Mouse (Mus musculus): ENCODE data around the gene Acsm3. TPM values are rescaled to one million over a fixed set of nuclear protein-coding genes. Genes with fewer than 3 reads are reported as not detected.
"Not testable (repeated sequence)": the region's sequence is repeated elsewhere in the genome, so short reads cannot be mapped to it uniquely, and the experiment has no call there.

The Acsm3 gene
- 0.17 and 0.84 TPM in 2 replicates for polyA plus RNA-seq (2014; fragmentation: Nextera tagmentation; extraction: Ambion mirVana)

GRCm38 (mm10) chr7:119760527-119760951 is at the start of gene Acsm3:
Acsm3 (plus strand) TSS chr7:119760923.
- Histone ChIP-seq H3K4me2 (ENCODE audit: low read depth, low read length, severe bottlenecking) (no peak within 1 kb of the TSS), H3K36me3 (ENCODE audit: control insufficient read depth, insufficient read depth, low read length) (no peaks in the 10 kb centered on the region), H3K4me1 (replicated peaks; ENCODE audit: control insufficient read depth, insufficient read depth, low read length) (no peaks in the 10 kb centered on the region), H3K27ac (ENCODE audit: low read depth, low read length) (no peak within 1 kb of the TSS), H3K27me3 (ENCODE audit: control insufficient read depth, insufficient read depth, low read length) (no peaks in the 10 kb centered on the region), H3K4me3 (ENCODE audit: low read depth, low read length) (no peak within 1 kb of the TSS), H3K9ac (ENCODE audit: low read length) (no peak within 1 kb of the TSS), H3K9me3 (ENCODE audit: control insufficient read depth, low read length) (no peaks in the 10 kb centered on the region)
- ATAC-seq (replicated peaks; ENCODE audit: low FRiP score) = no peak
- DNase-seq (ENCODE audit: low spot score) = no peak
- WGBS = 87% methylated on average over 11 of the region's 11 CpGs

- H3K27me3 ChIP-seq (ENCODE audit: control insufficient read depth, insufficient read depth, low read length) = no peaks in the 10 kb centered on the region
- ATAC-seq (replicated peaks; ENCODE audit: low FRiP score) = no peak
- DNase-seq (ENCODE audit: low spot score) = no peak
- H3K4me3 ChIP-seq (ENCODE audit: low read depth, low read length) = no peak overlapping the region
- WGBS = 93% methylated on average over 7 of the region's 7 CpGs
- no peaks in the 10 kb centered on the region for H3K4me1 ChIP-seq (replicated peaks; ENCODE audit: control insufficient read depth, insufficient read depth, low read length)
- peaks cover 10% of the 10 kb centered on the region; the same call in 1 of the 2 replicates for H3K36me3 ChIP-seq (ENCODE audit: control insufficient read depth, insufficient read depth, low read length)
- no peak overlapping the region for H3K4me2 ChIP-seq (ENCODE audit: low read depth, low read length, severe bottlenecking)
- no peak overlapping the region for H3K27ac ChIP-seq (ENCODE audit: low read depth, low read length)
- H3K9ac ChIP-seq (ENCODE audit: low read length) = no peak overlapping the region
- no peaks in the 10 kb centered on the region for H3K9me3 ChIP-seq (ENCODE audit: control insufficient read depth, low read length)
Measured at GRCm38 (mm10) chr7:119714111-119714510, 46.6 kb upstream of the Acsm3 start.

GRCm38 (mm10) chr7:119720253-119720946 is 40.3 kb upstream of the Acsm3 start, which contains the start of gene Thumpd1:
Thumpd1 (minus strand) TSS chr7:119720798.
- Histone ChIP-seq H3K9me3 (ENCODE audit: control insufficient read depth, low read length) (no peaks in the 10 kb centered on the region), H3K4me3 (ENCODE audit: low read depth, low read length) (peak within 1 kb of the TSS; percentile 93), H3K27ac (ENCODE audit: low read depth, low read length) (no peak within 1 kb of the TSS), H3K36me3 (ENCODE audit: control insufficient read depth, insufficient read depth, low read length) (peaks cover 10% of the 10 kb centered on the region; the same call in 1 of the 2 replicates), H3K27me3 (ENCODE audit: control insufficient read depth, insufficient read depth, low read length) (no peaks in the 10 kb centered on the region), H3K9ac (ENCODE audit: low read length) (peak within 1 kb of the TSS; percentile 84), H3K4me1 (replicated peaks; ENCODE audit: control insufficient read depth, insufficient read depth, low read length) (0 out of 2 replicates have a peak, but pooled peaks cover 2% of the 10 kb centered on the region), H3K4me2 (ENCODE audit: low read depth, low read length, severe bottlenecking) (peak within 1 kb of the TSS; percentile 74)
- WGBS = under 1% methylated on average over 60 of the region's 60 CpGs
- DNase-seq (ENCODE audit: low spot score) (peak; percentile 96), ATAC-seq (replicated peaks; ENCODE audit: low FRiP score) (peak; percentile 96)

- Histone ChIP-seq H3K4me3 (ENCODE audit: low read depth, low read length) (peak overlapping the region; percentile 93), H3K36me3 (ENCODE audit: control insufficient read depth, insufficient read depth, low read length) (peaks cover 6% of the 10 kb centered on the region; the same call in 1 of the 2 replicates), H3K9me3 (ENCODE audit: control insufficient read depth, low read length) (no peaks in the 10 kb centered on the region), H3K27me3 (ENCODE audit: control insufficient read depth, insufficient read depth, low read length) (no peaks in the 10 kb centered on the region), H3K4me2 (ENCODE audit: low read depth, low read length, severe bottlenecking) (peak overlapping the region; percentile 74), H3K4me1 (replicated peaks; ENCODE audit: control insufficient read depth, insufficient read depth, low read length) (0 out of 2 replicates have a peak, but pooled peaks cover 2% of the 10 kb centered on the region), H3K27ac (ENCODE audit: low read depth, low read length) (no peak overlapping the region), H3K9ac (ENCODE audit: low read length) (peak overlapping the region; percentile 84; the same call in 1 of the 2 replicates)
- DNase-seq (ENCODE audit: low spot score) (no peak), ATAC-seq (replicated peaks; ENCODE audit: low FRiP score) (peak; percentile 48)
- WGBS = 19% methylated on average over 8 of the region's 8 CpGs
Measured at GRCm38 (mm10) chr7:119720947-119721310, 39.8 kb upstream of the Acsm3 start.

- no peak overlapping the region for H3K9ac ChIP-seq (ENCODE audit: low read length)
- 96% methylated on average over 2 of the region's 2 CpGs for WGBS
- no peaks in the 10 kb centered on the region for H3K9me3 ChIP-seq (ENCODE audit: control insufficient read depth, low read length)
- H3K27me3 ChIP-seq (ENCODE audit: control insufficient read depth, insufficient read depth, low read length) = no peaks in the 10 kb centered on the region
- no peak for DNase-seq (ENCODE audit: low spot score)
- H3K4me2 ChIP-seq (ENCODE audit: low read depth, low read length, severe bottlenecking) = no peak overlapping the region
- no peak for ATAC-seq (replicated peaks; ENCODE audit: low FRiP score)
- H3K4me1 ChIP-seq (replicated peaks; ENCODE audit: control insufficient read depth, insufficient read depth, low read length) = no peaks in the 10 kb centered on the region
- no peaks in the 10 kb centered on the region for H3K36me3 ChIP-seq (ENCODE audit: control insufficient read depth, insufficient read depth, low read length)
- no peak overlapping the region for H3K27ac ChIP-seq (ENCODE audit: low read depth, low read length)
- no peak overlapping the region for H3K4me3 ChIP-seq (ENCODE audit: low read depth, low read length)
Measured at GRCm38 (mm10) chr7:119727621-119728020, 33.1 kb upstream of the Acsm3 start.

GRCm38 (mm10) chr7:119731262-119731661 is 29.5 kb upstream of the Acsm3 start:
- H3K4me3 ChIP-seq (ENCODE audit: low read depth, low read length); ATAC-seq (replicated peaks; ENCODE audit: low FRiP score); H3K4me1 ChIP-seq (replicated peaks; ENCODE audit: control insufficient read depth, insufficient read depth, low read length); H3K9me3 ChIP-seq (ENCODE audit: control insufficient read depth, low read length); H3K27me3 ChIP-seq (ENCODE audit: control insufficient read depth, insufficient read depth, low read length); H3K4me2 ChIP-seq (ENCODE audit: low read depth, low read length, severe bottlenecking); H3K36me3 ChIP-seq (ENCODE audit: control insufficient read depth, insufficient read depth, low read length); H3K27ac ChIP-seq (ENCODE audit: low read depth, low read length); H3K9ac ChIP-seq (ENCODE audit: low read length): not testable (repeated sequence)
- 81% methylated on average over 4 of the region's 4 CpGs for WGBS
- peak; percentile 63 for DNase-seq (ENCODE audit: low spot score)

GRCm38 (mm10) chr7:119738877-119739276 is 21.8 kb upstream of the Acsm3 start:
- 0 out of 2 replicates have a peak, but pooled peaks have one; percentile 36 for ATAC-seq (replicated peaks; ENCODE audit: low FRiP score)
- 94% methylated on average over 2 of the region's 2 CpGs for WGBS
- peak; percentile 48 for DNase-seq (ENCODE audit: low spot score)

GRCm38 (mm10) chr7:119739798-119740468 is 20.8 kb upstream of the Acsm3 start:
- peak overlapping the region; percentile 30 for H3K4me3 ChIP-seq (ENCODE audit: low read depth, low read length)
- H3K36me3 ChIP-seq (ENCODE audit: control insufficient read depth, insufficient read depth, low read length); H3K27ac ChIP-seq (ENCODE audit: low read depth, low read length); H3K4me1 ChIP-seq (replicated peaks; ENCODE audit: control insufficient read depth, insufficient read depth, low read length); H3K27me3 ChIP-seq (ENCODE audit: control insufficient read depth, insufficient read depth, low read length); H3K9me3 ChIP-seq (ENCODE audit: control insufficient read depth, low read length): not testable (repeated sequence)
- WGBS = 4% methylated on average over 26 of the region's 44 CpGs
- H3K9ac ChIP-seq (ENCODE audit: low read length) = peak overlapping the region; percentile 55
- DNase-seq (ENCODE audit: low spot score) (peak; percentile 67), ATAC-seq (replicated peaks; ENCODE audit: low FRiP score) (peak; percentile 83)
- H3K4me2 ChIP-seq (ENCODE audit: low read depth, low read length, severe bottlenecking) = peak overlapping the region; percentile 41; the same call in 1 of the 2 replicates

More at GRCm38 (mm10) chr7:119738877-119739276, 21.8 kb upstream of the Acsm3 start:
- no peaks in the 10 kb centered on the region for H3K4me1 ChIP-seq (replicated peaks; ENCODE audit: control insufficient read depth, insufficient read depth, low read length)
- no peak overlapping the region for H3K4me3 ChIP-seq (ENCODE audit: low read depth, low read length)
- no peak overlapping the region for H3K9ac ChIP-seq (ENCODE audit: low read length)
- H3K36me3 ChIP-seq (ENCODE audit: control insufficient read depth, insufficient read depth, low read length) = no peaks in the 10 kb centered on the region
- no peaks in the 10 kb centered on the region for H3K27me3 ChIP-seq (ENCODE audit: control insufficient read depth, insufficient read depth, low read length)
- no peak overlapping the region for H3K4me2 ChIP-seq (ENCODE audit: low read depth, low read length, severe bottlenecking)
- no peak overlapping the region for H3K27ac ChIP-seq (ENCODE audit: low read depth, low read length)
- H3K9me3 ChIP-seq (ENCODE audit: control insufficient read depth, low read length) = no peaks in the 10 kb centered on the region
